Mouse (Mus musculus): ENCODE data around the gene Lce1a2.
"Not testable (repeated sequence)": the region's sequence is repeated elsewhere in the genome, so short reads cannot be mapped to it uniquely, and the experiment has no call there.

The Lce1a2 gene

GRCm38 (mm10) chr3:92670215-92670614, at the start of gene Lce1a2:
Gene Lce1a2 (minus strand): TSS chr3:92670315.
- no peak for DNase-seq (ENCODE audit: low spot score)

- DNase-seq (ENCODE audit: low spot score) = no peak
Observed at GRCm38 (mm10) chr3:92715122-92715521, 45.0 kb upstream of the Lce1a2 start.

- DNase-seq (ENCODE audit: low spot score) = no peak
Observed at GRCm38 (mm10) chr3:92708974-92709373, 38.9 kb upstream of the Lce1a2 start, which contains the start of gene Lce1e. Gene Lce1e (minus strand): TSS chr3:92709074.

- DNase-seq (ENCODE audit: low spot score) = no peak
Observed at GRCm38 (mm10) chr3:92694613-92695012, 24.5 kb upstream of the Lce1a2 start.

- DNase-seq (ENCODE audit: low spot score) = no peak
Observed at GRCm38 (mm10) chr3:92691688-92692087, 21.6 kb upstream of the Lce1a2 start.

GRCm38 (mm10) chr3:92689154-92689553, 19.0 kb upstream of the Lce1a2 start:
- DNase-seq (ENCODE audit: low spot score) = not testable (repeated sequence)

GRCm38 (mm10) chr3:92687110-92687509, 17.0 kb upstream of the Lce1a2 start, which contains the start of gene Lce1d:
Gene Lce1d (minus strand): TSS chr3:92687210.
- DNase-seq (ENCODE audit: low spot score) = no peak

GRCm38 (mm10) chr3:92678947-92679346, 8.8 kb upstream of the Lce1a2 start, which contains the start of gene Lce1c:
Gene Lce1c (plus strand): TSS chr3:92679247.
- no peak for DNase-seq (ENCODE audit: low spot score)

GRCm38 (mm10) chr3:92656826-92657225, 13.3 kb downstream of the Lce1a2 start, which contains the start of gene Lce1b:
Gene Lce1b (minus strand): TSS chr3:92656926.
- no peak for DNase-seq (ENCODE audit: low spot score)

GRCm38 (mm10) chr3:92648207-92648606, 21.9 kb downstream of the Lce1a2 start, which contains the start of gene Lce1a1:
Gene Lce1a1 (minus strand): TSS chr3:92648307.
- no peak for DNase-seq (ENCODE audit: low spot score)

GRCm38 (mm10) chr3:92639854-92640253, 30.3 kb downstream of the Lce1a2 start:
- no peak for DNase-seq (ENCODE audit: low spot score)

GRCm38 (mm10) chr3:92638653-92638991, 31.5 kb downstream of the Lce1a2 start:
- no peak for DNase-seq (ENCODE audit: low spot score)

GRCm38 (mm10) chr3:92637745-92638652, 32.1 kb downstream of the Lce1a2 start:
- no peak for DNase-seq (ENCODE audit: low spot score)

GRCm38 (mm10) chr3:92621560-92621959, 48.6 kb downstream of the Lce1a2 start, which contains the start of gene Lce6a:
Gene Lce6a (minus strand): TSS chr3:92621660.
- DNase-seq (ENCODE audit: low spot score) = no peak
